Mouse (Mus musculus): Measurements from ENCODE around the gene Foxp2. TPM values are rescaled to one million over a fixed set of nuclear protein-coding genes. Genes with fewer than 3 reads are reported as not detected.

Foxp2 gene
- polyA plus RNA-seq, 1 experiment = 10.2 TPM

DNA sequence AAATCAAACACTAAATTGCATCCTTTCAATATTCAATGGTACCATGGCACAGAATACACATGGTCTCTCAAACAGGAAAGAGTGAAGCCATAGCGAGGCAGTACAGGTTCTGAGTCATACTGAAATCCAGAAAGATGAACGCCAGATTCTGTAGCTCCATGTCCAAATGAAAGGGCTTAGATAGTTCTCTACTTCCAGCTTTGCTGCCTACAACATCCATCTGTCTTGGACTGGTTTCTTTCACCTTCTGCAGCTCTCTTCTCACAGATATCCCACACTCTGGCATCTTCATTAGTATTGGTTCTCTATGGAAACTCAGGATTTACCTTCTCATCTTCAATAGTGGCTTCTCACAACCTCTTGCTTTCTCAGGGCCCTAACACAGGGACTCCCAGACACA is 417.2 kb downstream of the Foxp2 start:
- H3K4me3 ChIP-seq (ENCODE audit: insufficient read depth, low read length) = no peak overlapping the region
- peaks cover 11% of the 10 kb centered on the region for H3K4me1 ChIP-seq (ENCODE audit: control insufficient read depth, insufficient read depth, low read length)
- TF ChIP-seq POLR2A (IDR thresholded peaks at IDR 0.05; ENCODE audit: low read depth, low read length) = no peak
- no peak for TF ChIP-seq CTCF (IDR thresholded peaks at IDR 0.05; ENCODE audit: borderline replicate concordance, insufficient read depth, low read length)
- H3K27ac ChIP-seq (ENCODE audit: insufficient read depth, low read length) = 0 out of 2 replicates have a peak overlapping the region, but pooled peaks have one; percentile 34

DNA sequence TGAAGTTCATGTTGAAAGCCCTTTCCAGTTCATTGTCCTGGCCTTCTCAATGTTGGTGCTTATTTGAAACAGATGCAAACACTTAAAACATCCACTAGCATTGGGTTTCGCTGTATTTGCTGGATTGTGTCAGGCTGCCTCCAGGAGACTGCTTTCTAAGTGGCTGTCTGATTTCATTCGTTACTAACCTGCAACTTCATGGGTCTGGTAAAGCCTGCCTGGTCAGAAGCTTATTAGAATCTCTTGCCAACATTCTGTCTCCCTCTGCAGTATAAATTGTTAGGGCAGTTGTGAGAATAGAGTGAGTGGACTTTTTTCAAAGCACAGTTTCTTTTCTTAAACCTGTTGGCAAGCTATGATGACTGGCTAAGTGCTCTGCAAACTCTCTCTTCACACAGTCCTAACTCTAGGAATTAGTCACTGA is 420.4 kb downstream of the Foxp2 start:
- peaks cover 11% of the 10 kb centered on the region for H3K4me1 ChIP-seq (ENCODE audit: control insufficient read depth, insufficient read depth, low read length)
- no peak for TF ChIP-seq CTCF (IDR thresholded peaks at IDR 0.05; ENCODE audit: borderline replicate concordance, insufficient read depth, low read length)
- TF ChIP-seq POLR2A (IDR thresholded peaks at IDR 0.05; ENCODE audit: low read depth, low read length) = no peak
- H3K4me3 ChIP-seq (ENCODE audit: insufficient read depth, low read length) = no peak overlapping the region
- H3K27ac ChIP-seq (ENCODE audit: insufficient read depth, low read length) = peak overlapping the region; percentile 78

DNA sequence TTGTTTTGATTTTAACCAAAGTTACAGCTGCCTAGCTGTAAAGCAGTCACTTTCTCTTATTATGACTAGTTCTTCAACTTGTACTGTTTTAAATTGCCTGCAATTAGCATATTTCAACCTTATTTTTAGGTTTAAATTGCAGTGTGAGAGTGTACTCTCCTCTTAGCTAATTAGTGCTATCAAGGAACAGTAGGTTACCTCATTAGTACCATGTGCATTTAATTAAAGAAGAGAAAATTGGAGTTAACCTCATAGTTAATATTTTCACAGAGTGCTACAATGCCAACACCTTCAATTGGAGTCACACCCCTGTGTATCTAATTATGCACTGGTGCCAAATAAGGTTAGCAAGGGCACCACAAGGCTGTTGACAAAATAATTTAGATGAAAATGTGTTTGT is 421.9 kb downstream of the Foxp2 start:
- Histone ChIP-seq H3K4me3 (ENCODE audit: insufficient read depth, low read length) (no peak overlapping the region), H3K27ac (ENCODE audit: insufficient read depth, low read length) (no peak overlapping the region), H3K4me1 (ENCODE audit: control insufficient read depth, insufficient read depth, low read length) (peaks cover 8% of the 10 kb centered on the region)
- TF ChIP-seq CTCF (IDR thresholded peaks at IDR 0.05; ENCODE audit: borderline replicate concordance, insufficient read depth, low read length) = no peak
- no peak for TF ChIP-seq POLR2A (IDR thresholded peaks at IDR 0.05; ENCODE audit: low read depth, low read length)

DNA sequence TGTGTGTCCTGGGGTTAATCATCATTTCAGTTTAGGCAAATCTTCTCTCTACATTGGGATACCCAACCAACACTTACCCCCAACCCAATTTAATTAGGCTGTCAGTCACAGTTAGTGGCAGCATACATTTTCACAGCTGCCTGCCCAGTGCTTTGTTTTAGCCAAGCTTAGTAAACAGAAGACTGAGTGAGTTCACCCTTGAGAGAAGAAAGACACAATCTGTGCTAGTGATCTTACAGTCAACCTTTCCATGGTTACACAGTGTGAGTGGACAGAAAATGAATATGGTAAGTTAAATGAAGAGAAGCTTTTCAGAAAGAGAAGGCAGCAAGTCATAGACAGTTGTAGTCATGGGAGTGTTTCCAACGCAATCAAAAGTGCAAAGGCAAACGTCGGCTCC is 446.6 kb downstream of the Foxp2 start:
- TF ChIP-seq CTCF (IDR thresholded peaks at IDR 0.05; ENCODE audit: borderline replicate concordance, insufficient read depth, low read length) = no peak
- no peak for TF ChIP-seq POLR2A (IDR thresholded peaks at IDR 0.05; ENCODE audit: low read depth, low read length)

DNA sequence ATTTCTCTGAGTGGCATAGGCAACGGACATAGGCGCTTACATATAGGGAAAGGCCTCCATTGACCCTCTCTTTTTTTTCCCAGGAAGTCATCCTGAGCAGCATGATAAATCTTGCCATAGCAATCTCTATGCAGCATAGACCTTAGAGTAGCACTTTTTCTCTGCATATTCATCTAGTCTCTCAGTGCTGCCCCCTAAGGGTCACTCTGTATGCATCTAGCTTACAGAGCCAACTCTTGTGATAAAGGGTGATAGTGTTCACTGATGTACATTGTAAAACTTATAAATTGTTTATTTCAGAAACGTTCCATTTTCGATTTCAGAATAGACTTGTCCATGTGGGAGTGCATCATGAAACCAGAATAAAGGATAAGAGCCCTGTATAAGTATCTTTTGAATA is 454.7 kb downstream of the Foxp2 start:
- Histone ChIP-seq H3K4me3 (ENCODE audit: insufficient read depth, low read length) (no peak overlapping the region), H3K4me1 (ENCODE audit: control insufficient read depth, insufficient read depth, low read length) (no peaks in the 10 kb centered on the region), H3K27ac (ENCODE audit: insufficient read depth, low read length) (no peak overlapping the region)
- TF ChIP-seq POLR2A (IDR thresholded peaks at IDR 0.05; ENCODE audit: low read depth, low read length) = no peak
- TF ChIP-seq CTCF (IDR thresholded peaks at IDR 0.05; ENCODE audit: borderline replicate concordance, insufficient read depth, low read length) = no peak

More for the DNA sequence above, 446.6 kb downstream of the Foxp2 start:
- H3K4me3 ChIP-seq (ENCODE audit: insufficient read depth, low read length) = no peak overlapping the region
- H3K4me1 ChIP-seq (ENCODE audit: control insufficient read depth, insufficient read depth, low read length) = no peaks in the 10 kb centered on the region
- no peak overlapping the region for H3K27ac ChIP-seq (ENCODE audit: insufficient read depth, low read length)

DNA sequence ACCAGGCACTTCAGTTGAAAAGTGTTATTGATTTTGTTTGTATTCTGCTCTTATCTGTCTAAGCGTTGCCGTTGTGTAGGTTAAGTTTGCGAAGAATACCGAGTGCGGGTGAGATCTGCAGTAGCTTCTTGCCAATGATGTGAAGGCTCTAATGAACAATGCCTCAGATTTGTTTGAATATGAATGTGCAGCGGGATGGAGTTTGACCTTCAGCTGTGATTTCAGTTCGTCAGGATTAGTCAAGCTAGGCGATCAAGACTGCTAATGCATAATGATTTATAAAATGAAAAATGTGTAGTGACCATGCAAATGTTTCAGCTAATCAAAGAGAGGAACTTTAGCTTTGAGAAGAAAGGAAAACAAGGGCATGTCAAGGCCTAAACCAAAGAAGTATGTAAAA is 469.1 kb downstream of the Foxp2 start:
- Histone ChIP-seq H3K4me1 (ENCODE audit: control insufficient read depth, insufficient read depth, low read length) (no peaks in the 10 kb centered on the region), H3K4me3 (ENCODE audit: insufficient read depth, low read length) (no peak overlapping the region), H3K27ac (ENCODE audit: insufficient read depth, low read length) (no peak overlapping the region)
- TF ChIP-seq CTCF (IDR thresholded peaks at IDR 0.05; ENCODE audit: borderline replicate concordance, insufficient read depth, low read length) = no peak
- TF ChIP-seq POLR2A (IDR thresholded peaks at IDR 0.05; ENCODE audit: low read depth, low read length) = no peak

DNA sequence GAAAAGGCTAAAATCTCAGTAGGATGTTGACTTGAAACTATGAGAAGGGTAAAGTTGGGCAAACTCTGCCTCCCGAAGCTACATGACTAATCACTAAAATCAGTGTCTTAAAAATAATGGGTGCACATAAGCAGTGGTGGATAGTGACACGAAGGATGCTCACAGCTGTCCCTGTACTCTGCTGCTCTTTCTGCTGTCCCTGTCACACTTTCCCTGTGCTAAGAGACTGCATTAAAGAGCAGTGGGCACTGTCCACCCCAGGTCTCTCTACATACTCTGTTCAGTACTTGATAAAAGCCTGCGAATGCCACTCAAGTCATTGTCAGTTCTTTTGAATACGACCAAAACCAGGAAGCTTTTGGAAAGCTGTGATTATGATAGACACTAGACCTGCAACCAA is 469.7 kb downstream of the Foxp2 start:
- Histone ChIP-seq H3K27ac (ENCODE audit: insufficient read depth, low read length) (no peak overlapping the region), H3K4me1 (ENCODE audit: control insufficient read depth, insufficient read depth, low read length) (no peaks in the 10 kb centered on the region), H3K4me3 (ENCODE audit: insufficient read depth, low read length) (no peak overlapping the region)
- no peak for TF ChIP-seq POLR2A (IDR thresholded peaks at IDR 0.05; ENCODE audit: low read depth, low read length)
- TF ChIP-seq CTCF (IDR thresholded peaks at IDR 0.05; ENCODE audit: borderline replicate concordance, insufficient read depth, low read length) = no peak

DNA sequence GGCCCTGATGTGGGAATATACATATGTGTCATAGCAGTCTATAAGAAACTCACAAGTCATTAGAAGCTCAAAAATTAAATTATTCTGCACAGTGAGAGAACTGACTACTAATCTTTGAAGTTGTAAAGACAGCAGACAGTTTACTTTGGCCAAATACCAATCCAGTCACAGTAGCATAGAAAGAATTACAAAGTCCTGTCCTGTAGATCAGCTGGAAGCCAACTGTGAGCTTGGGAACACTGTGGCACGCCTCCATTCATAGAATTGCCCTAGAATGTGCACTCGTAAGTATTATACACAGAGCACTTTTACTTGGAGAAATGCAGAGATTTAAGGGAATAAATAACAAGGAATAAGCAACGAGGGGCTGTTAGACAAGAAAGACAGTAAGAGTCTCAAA is 472.5 kb downstream of the Foxp2 start:
- no peak overlapping the region for H3K4me3 ChIP-seq (ENCODE audit: insufficient read depth, low read length)
- no peak overlapping the region for H3K27ac ChIP-seq (ENCODE audit: insufficient read depth, low read length)
- TF ChIP-seq CTCF (IDR thresholded peaks at IDR 0.05; ENCODE audit: borderline replicate concordance, insufficient read depth, low read length) = no peak
- no peak for TF ChIP-seq POLR2A (IDR thresholded peaks at IDR 0.05; ENCODE audit: low read depth, low read length)
- no peaks in the 10 kb centered on the region for H3K4me1 ChIP-seq (ENCODE audit: control insufficient read depth, insufficient read depth, low read length)

DNA sequence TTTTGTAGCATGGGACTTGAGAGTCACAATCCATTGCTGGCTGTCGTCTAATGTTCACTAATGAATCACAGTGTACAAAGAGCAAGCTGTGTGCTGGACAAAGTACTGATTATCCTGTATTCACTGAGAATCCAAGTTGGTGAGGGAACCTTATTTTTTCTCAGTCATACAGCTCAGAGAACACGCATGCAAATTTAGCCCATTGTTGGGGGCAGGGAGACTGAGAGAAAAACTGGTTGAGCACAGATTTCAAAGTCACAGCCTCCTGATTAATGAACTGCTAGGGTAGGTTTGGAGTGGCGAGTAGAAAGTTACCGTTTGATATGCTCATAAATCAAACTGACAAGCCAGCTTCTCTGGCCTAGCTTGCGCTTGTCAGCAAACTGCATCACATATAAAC is 477.1 kb downstream of the Foxp2 start:
- H3K27ac ChIP-seq (ENCODE audit: insufficient read depth, low read length) = no peak overlapping the region
- no peaks in the 10 kb centered on the region for H3K4me1 ChIP-seq (ENCODE audit: control insufficient read depth, insufficient read depth, low read length)
- no peak for TF ChIP-seq POLR2A (IDR thresholded peaks at IDR 0.05; ENCODE audit: low read depth, low read length)
- no peak for TF ChIP-seq CTCF (IDR thresholded peaks at IDR 0.05; ENCODE audit: borderline replicate concordance, insufficient read depth, low read length)
- no peak overlapping the region for H3K4me3 ChIP-seq (ENCODE audit: insufficient read depth, low read length)

DNA sequence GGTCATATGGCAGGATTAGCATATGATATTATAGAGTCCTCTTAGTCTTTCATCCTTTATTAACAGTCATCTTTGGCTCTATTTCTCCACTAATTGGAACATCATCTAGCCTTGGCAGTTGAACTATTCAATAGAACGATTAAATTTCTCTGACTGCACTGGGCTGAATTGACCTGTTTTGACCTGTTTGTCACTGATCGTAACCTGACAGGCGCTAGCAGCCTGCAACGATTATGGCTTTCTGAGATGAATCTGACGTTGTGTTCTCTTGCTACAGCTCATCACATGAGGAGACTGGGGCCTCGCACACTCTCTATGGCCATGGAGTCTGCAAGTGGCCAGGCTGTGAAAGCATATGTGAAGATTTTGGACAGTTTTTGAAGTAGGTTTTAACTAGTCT is 495.3 kb downstream of the Foxp2 start:
- Histone ChIP-seq H3K27ac (ENCODE audit: insufficient read depth, low read length) (no peak overlapping the region), H3K4me1 (ENCODE audit: control insufficient read depth, insufficient read depth, low read length) (no peaks in the 10 kb centered on the region), H3K4me3 (ENCODE audit: insufficient read depth, low read length) (no peak overlapping the region)
- TF ChIP-seq POLR2A (IDR thresholded peaks at IDR 0.05; ENCODE audit: low read depth, low read length) = no peak
- TF ChIP-seq CTCF (IDR thresholded peaks at IDR 0.05; ENCODE audit: borderline replicate concordance, insufficient read depth, low read length) = no peak

DNA sequence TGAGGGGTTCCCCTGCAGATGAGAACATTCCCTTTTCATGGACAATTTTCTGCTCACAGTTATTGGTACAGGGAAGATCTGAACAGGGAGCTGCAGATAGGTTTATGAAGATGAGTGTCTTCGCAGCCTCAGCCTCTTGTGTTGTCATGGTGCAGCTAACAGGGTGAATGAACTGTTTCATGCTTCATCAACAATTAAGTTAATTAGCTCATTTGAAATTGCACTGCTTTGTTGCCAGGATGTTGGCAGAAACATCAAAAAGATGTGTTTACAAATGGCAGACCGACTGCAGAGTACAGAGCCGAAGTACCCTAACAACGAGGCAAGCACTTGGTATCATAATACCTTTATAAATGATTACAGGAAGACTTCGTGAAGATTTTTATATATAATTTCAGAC is 496.3 kb downstream of the Foxp2 start:
- Histone ChIP-seq H3K4me3 (ENCODE audit: insufficient read depth, low read length) (no peak overlapping the region), H3K4me1 (ENCODE audit: control insufficient read depth, insufficient read depth, low read length) (no peaks in the 10 kb centered on the region), H3K27ac (ENCODE audit: insufficient read depth, low read length) (no peak overlapping the region)
- no peak for TF ChIP-seq CTCF (IDR thresholded peaks at IDR 0.05; ENCODE audit: borderline replicate concordance, insufficient read depth, low read length)
- TF ChIP-seq POLR2A (IDR thresholded peaks at IDR 0.05; ENCODE audit: low read depth, low read length) = no peak

All from embryonic fibroblast, embryonic 13.5 days (primary cell).